Mouse (Mus musculus) CH12.LX (cell line): ENCODE data around the gene Bdh1. TPM values are rescaled to one million over a fixed set of nuclear protein-coding genes. Genes with fewer than 3 reads are reported as not detected.

Experiments
- DNase-seq: peaks from one replicate; pipeline ENCODE4 v3.0.0-alpha.2; 2013; ENCODE audit errors: extremely low read depth
- H3K27ac ChIP-seq: 2 replicates; pipeline ENCODE4 v1.5.1; 2012; ENCODE audit warnings: low read depth, mild to moderate bottlenecking, control low read depth, moderate library complexity; ENCODE audit not compliant: insufficient read depth
- H3K27me3 ChIP-seq: replicated peaks from 2 replicates; pipeline ENCODE3; 2012; ENCODE audit warnings: inconsistent platforms
- H3K36me3 ChIP-seq, 2 experiments: replicated peaks in 1 of 2; 2 replicates each; pipeline versions ENCODE3 to v1.6.1; 2012; ENCODE audit warnings: inconsistent platforms in 1 of 2, low read length in 1 of 2, mild to moderate bottlenecking in 1 of 2, mixed read lengths in 1 of 2, moderate library complexity in 1 of 2; ENCODE audit not compliant: control insufficient read depth in 1 of 2, insufficient read depth in 1 of 2
- H3K4me1 ChIP-seq, 2 experiments: 2 replicates each; pipeline ENCODE4 v1.6.1; 2012; ENCODE audit warnings: inconsistent platforms in 1 of 2, moderate library complexity in 1 of 2; ENCODE audit not compliant: insufficient read depth in 2 of 2, control insufficient read depth in 1 of 2
- H3K4me2 ChIP-seq: 2 replicates; pipeline ENCODE4 v1.6.1; 2012; ENCODE audit warnings: low read depth, mild to moderate bottlenecking, control low read depth; ENCODE audit not compliant: poor library complexity, insufficient read depth, severe bottlenecking
- H3K4me3 ChIP-seq, 3 experiments: fragments of 150-350 bp in 1 of 3; sonication (generic) in 1 of 3; replicated peaks in 1 of 3; 2 replicates each; pipeline versions ENCODE3 to v1.5.1; 2011 to 2012; ENCODE audit warnings: low read depth in 2 of 3, low read length in 2 of 3, mild to moderate bottlenecking in 2 of 3, moderate library complexity in 2 of 3, control low read depth in 1 of 3, improper control_type of control experiment in 1 of 3, inconsistent platforms in 1 of 3, mixed read lengths in 1 of 3; ENCODE audit not compliant: poor library complexity in 1 of 3
- H3K79me2 ChIP-seq: replicated peaks from 2 replicates; pipeline ENCODE4 v1.6.1; 2012; ENCODE audit warnings: mild to moderate bottlenecking, moderate library complexity; ENCODE audit not compliant: control insufficient read depth, poor library complexity, insufficient read depth, severe bottlenecking; ENCODE audit errors: extremely low read depth
- H3K9ac ChIP-seq: 2 replicates; pipeline ENCODE4 v1.6.1; 2012; ENCODE audit warnings: low read depth, mild to moderate bottlenecking, control low read depth, moderate library complexity; ENCODE audit not compliant: insufficient read depth
- H3K9me3 ChIP-seq: replicated peaks from 2 replicates; pipeline ENCODE3; 2012; ENCODE audit warnings: low read length, inconsistent platforms, mixed read lengths
- CHD1 ChIP-seq: IDR thresholded peaks from 2 replicates; pipeline ENCODE4 v1.6.1; 2012; ENCODE audit warnings: low read depth, low read length, improper control_type of control experiment, inconsistent platforms
- CTCF ChIP-seq, 2 experiments: IDR thresholded peaks in 1 of 2; conservative IDR thresholded peaks in 1 of 2; 2 replicates each; pipeline ENCODE4 v1.5.1; 2011 to 2012; ENCODE audit warnings: low read depth in 2 of 2, low read length in 2 of 2, improper control_type of control experiment in 1 of 2, inconsistent platforms in 1 of 2, mild to moderate bottlenecking in 1 of 2, moderate library complexity in 1 of 2
- EP300 ChIP-seq: IDR thresholded peaks from 2 replicates; pipeline ENCODE4 v1.6.1; 2011; ENCODE audit warnings: low read length, improper control_type of control experiment
- GABPA ChIP-seq: IDR thresholded peaks from 2 replicates; pipeline ENCODE4 v1.6.1; 2012; ENCODE audit warnings: low read depth, low read length, improper control_type of control experiment, inconsistent platforms; ENCODE audit not compliant: insufficient replicate concordance
- JUN ChIP-seq: IDR thresholded peaks from 2 replicates; pipeline ENCODE4 v1.6.1; 2011; ENCODE audit warnings: low read depth, mild to moderate bottlenecking, low read length, improper control_type of control experiment, moderate library complexity; ENCODE audit not compliant: insufficient read depth
- KAT2A ChIP-seq: IDR thresholded peaks from 2 replicates; pipeline ENCODE4 v1.6.1; 2012; ENCODE audit warnings: low read length, improper control_type of control experiment, inconsistent platforms; ENCODE audit not compliant: insufficient replicate concordance
- MAX ChIP-seq: IDR thresholded peaks from 2 replicates; pipeline ENCODE4 v1.6.1; 2011; ENCODE audit warnings: low read length, improper control_type of control experiment
- MAZ ChIP-seq: IDR thresholded peaks from 2 replicates; pipeline ENCODE4 v1.6.1; 2012; ENCODE audit warnings: low read depth, mild to moderate bottlenecking, inconsistent platforms, low read length, improper control_type of control experiment, moderate library complexity
- MEF2A ChIP-seq: IDR thresholded peaks from 2 replicates; pipeline ENCODE4 v1.6.1; 2014; ENCODE audit warnings: low read depth, mild to moderate bottlenecking, inconsistent platforms, low read length, improper control_type of control experiment, borderline replicate concordance
- MXI1 ChIP-seq: IDR thresholded peaks from 2 replicates; pipeline ENCODE4 v1.6.1; 2011; ENCODE audit warnings: mild to moderate bottlenecking, low read depth, low read length, improper control_type of control experiment
- NRF1 ChIP-seq: IDR thresholded peaks from 2 replicates; pipeline ENCODE4 v1.6.1; 2014; ENCODE audit warnings: low read depth, mild to moderate bottlenecking, inconsistent platforms, low read length, improper control_type of control experiment, moderate library complexity
- POLR2AphosphoS2 ChIP-seq: IDR thresholded peaks from 2 replicates; pipeline ENCODE4 v1.6.1; 2011; ENCODE audit warnings: low read depth, low read length, improper control_type of control experiment
- SIN3A ChIP-seq: IDR thresholded peaks from 2 replicates; pipeline ENCODE4 v1.6.1; 2012; ENCODE audit warnings: low read length, improper control_type of control experiment, inconsistent platforms
- USF1 ChIP-seq: IDR thresholded peaks from 2 replicates; pipeline ENCODE4 v1.6.1; 2014; ENCODE audit warnings: low read depth, mild to moderate bottlenecking, inconsistent platforms, low read length, improper control_type of control experiment
- USF2 ChIP-seq: conservative IDR thresholded peaks from 2 replicates; pipeline ENCODE4 v1.6.1; 2011; ENCODE audit warnings: low read depth, low read length, improper control_type of control experiment
- ZNF384 ChIP-seq: IDR thresholded peaks from 2 replicates; pipeline ENCODE4 v1.6.1; 2012; ENCODE audit warnings: low read depth, low read length, improper control_type of control experiment, inconsistent platforms
- dilution Hi-C: fragments of 300-500 bp; cut with MboI; formaldehyde crosslinking; loops from 2 replicates; pipeline ENCODE4 v1.14.3; 2020; ENCODE audit warnings: low sequenced_read_pairs; ENCODE audit not compliant: extremely low pct_unique_long_range_greater_than_20kb, extremely low pct_ligation_motif_present
- in situ Hi-C: fragments of 300-500 bp; cut with MboI; formaldehyde crosslinking; loops from 3 replicates; pipeline ENCODE4 v1.14.3; 2019; ENCODE audit warnings: low sequenced_read_pairs, low pct_ligation_motif_present, low pct_unique_long_range_greater_than_20kb, mixed read lengths
- polyA plus RNA-seq: library from polyadenylated mRNA; unstranded; fragments of >175 nt; gene quantifications from 2 replicates; pipeline ENCODE4 v1.2.1, GENCODE M21; 2012; ENCODE audit warnings: low read depth; ENCODE audit not compliant: insufficient read length
- total RNA-seq, 2 experiments: library from RNA; depleted of rRNA; stranded (reverse); fragments of 300-350 nt in 1 of 2; fragments of >200 nt in 1 of 2; gene quantifications; 2 replicates each; pipeline ENCODE4 v1.2.3; 2012 to 2014

Gene Bdh1
- total and polyA plus RNA-seq, 3 experiments: 37.9 to 110 (median 54.3) TPM

DNA sequence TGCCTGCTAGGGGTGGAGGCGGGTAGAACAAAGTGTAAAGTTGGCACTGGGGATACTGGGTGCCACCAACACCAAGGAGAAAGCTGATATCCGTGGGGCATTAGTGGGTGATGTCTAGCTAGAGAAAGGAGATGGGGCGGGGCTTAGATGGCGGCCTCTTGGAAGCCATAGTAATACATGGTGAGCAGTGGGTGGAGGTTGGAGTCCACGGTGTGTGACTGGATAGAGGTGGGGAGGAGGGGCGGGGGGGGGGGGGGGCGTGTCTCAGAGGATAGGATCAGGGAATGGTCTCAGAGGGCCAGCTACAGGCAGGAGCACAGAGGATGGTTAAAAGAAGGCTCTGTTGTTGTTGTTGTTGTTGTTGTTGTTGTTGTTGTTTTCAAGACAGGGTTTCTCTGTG is 30.4 kb downstream of the Bdh1 start (continued):
- no peak for TF ChIP-seq CTCF (conservative IDR thresholded peaks at IDR 0.05 in 1 of 2, IDR thresholded peaks at IDR 0.05 in 1 of 2; ENCODE audit: low read depth in 2 of 2, low read length in 2 of 2)
- no peak for TF ChIP-seq NRF1

DNA sequence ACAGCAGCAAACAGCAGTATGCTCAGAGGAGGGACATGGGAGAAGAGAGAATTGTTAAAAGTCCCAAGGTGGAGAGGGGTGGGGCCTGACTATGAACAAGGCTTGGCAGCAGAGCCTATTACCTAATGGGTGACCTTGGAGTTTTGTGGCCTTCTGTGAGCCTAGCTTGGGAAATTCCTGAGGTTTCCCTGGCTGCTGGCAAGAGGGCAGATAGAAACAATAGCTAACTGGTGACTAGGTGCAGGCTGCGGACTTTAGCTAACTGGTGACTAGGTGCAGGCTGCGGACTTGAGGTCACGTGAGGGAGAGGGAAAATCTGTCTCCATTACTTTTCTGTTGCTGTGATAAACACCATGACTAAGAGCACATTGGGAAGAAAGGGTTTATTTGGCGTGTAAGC is 31.9 kb downstream of the Bdh1 start:
- H3K4me2 ChIP-seq: no peak overlapping the region
- no peaks in the 10 kb centered on the region for H3K27me3 ChIP-seq
- no peak for DNase-seq
- in situ Hi-C loops: no loop called here
- H3K4me1 ChIP-seq: peaks cover 0 to 3% of the 10 kb centered on the region in 2 experiments; a peak in 1 of 4 replicates
- no peaks in the 10 kb centered on the region for H3K79me2 ChIP-seq
- no peak overlapping the region for H3K27ac ChIP-seq
- H3K4me3 ChIP-seq: no peak overlapping the region
- peaks cover 15 to 95% of the 10 kb centered on the region in 2 experiments for H3K36me3 ChIP-seq
- dilution Hi-C loops: no loop called here
- no peak for TF ChIP-seq ZNF384
- TF ChIP-seq MAX: no peak
- TF ChIP-seq CTCF (conservative IDR thresholded peaks at IDR 0.05 in 1 of 2, IDR thresholded peaks at IDR 0.05 in 1 of 2; ENCODE audit: low read depth in 2 of 2, low read length in 2 of 2): no peak
- TF ChIP-seq SIN3A: no peak
- TF ChIP-seq MAZ: no peak
- TF ChIP-seq KAT2A: no peak
- TF ChIP-seq MEF2A: no peak
- no peak for TF ChIP-seq USF2
- no peak overlapping the region for H3K9ac ChIP-seq
- no peaks in the 10 kb centered on the region for H3K9me3 ChIP-seq

DNA sequence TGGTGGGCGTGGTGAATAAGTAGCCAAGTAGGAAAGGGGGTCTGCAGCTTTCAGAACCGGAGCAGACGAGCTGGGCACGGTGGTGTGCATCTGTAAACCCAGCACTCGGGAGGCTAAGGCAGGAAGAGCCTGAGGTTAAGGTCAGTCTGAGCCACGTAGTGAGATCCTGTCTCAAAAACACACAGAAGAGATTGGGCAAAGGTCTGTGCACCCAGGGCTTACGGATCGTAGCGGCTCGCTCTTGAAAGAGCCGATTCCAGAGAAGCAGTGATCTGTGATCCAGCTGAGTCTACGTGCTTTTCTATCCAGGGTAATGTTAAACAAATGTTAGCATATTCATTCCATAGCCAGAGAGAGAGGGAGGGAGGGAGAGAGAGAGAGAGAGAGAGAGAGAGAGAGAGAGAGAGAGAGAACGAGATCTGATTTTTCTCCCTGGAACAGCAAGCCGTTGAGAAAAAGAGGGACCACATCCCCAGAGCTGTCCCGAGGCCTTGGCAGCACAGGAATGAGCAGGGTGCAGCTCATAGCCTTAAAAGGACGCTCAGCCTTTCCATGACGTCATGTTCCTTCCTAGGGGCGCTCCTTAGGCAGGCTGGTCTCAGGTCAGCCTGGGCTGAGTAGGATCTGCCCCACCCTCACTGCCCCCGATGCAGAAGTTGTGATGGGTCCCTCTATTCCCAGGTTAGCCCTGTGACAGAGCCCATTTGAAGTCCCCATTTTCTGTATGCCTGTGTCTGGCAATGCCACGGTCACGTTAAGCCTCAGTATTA is 33.4 kb downstream of the Bdh1 start:
- no peak for DNase-seq
- no peak overlapping the region for H3K4me2 ChIP-seq
- no peaks in the 10 kb centered on the region for H3K79me2 ChIP-seq
- in situ Hi-C loops: loop anchor here (5.0 kb wide), 2 partner anchors 267 to 462 kb away; no protein-coding TSS in a partner anchor
- H3K27me3 ChIP-seq: no peaks in the 10 kb centered on the region
- dilution Hi-C loops: no loop called here
- no peak overlapping the region for H3K9ac ChIP-seq
- H3K4me1 ChIP-seq: peaks cover 0 to 6% of the 10 kb centered on the region in 2 experiments; a peak in 2 of 4 replicates
- H3K36me3 ChIP-seq: peaks cover 14 to 80% of the 10 kb centered on the region in 2 experiments
- no peaks in the 10 kb centered on the region for H3K9me3 ChIP-seq
- H3K4me3 ChIP-seq: no peak overlapping the region
- no peak overlapping the region for H3K27ac ChIP-seq
- TF ChIP-seq GABPA (no peak), POLR2AphosphoS2 (no peak), CHD1 (no peak), MXI1 (no peak), JUN (no peak), USF2 (no peak), USF1 (no peak), EP300 (no peak), KAT2A (no peak), ZNF384 (no peak)
